Mouse (Mus musculus) mature B cell (primary cell): Measurements from ENCODE around the gene Exosc10.

Source experiments
- in situ Hi-C: fragments of 300-500 bp; cut with MboI; formaldehyde crosslinking; loops from 2 replicates; pipeline ENCODE4 v1.14.3; 2019

The Exosc10 gene

GRCm38 (mm10) chr4:148558297-148559000, at the start of gene Exosc10:
Gene Exosc10, plus strand, starts transcription at chr4:148558429.
- in situ Hi-C loops: no loop called here

- in situ Hi-C loops: no loop called here
These were observed 48.7 kb upstream of the Exosc10 start for GRCm38 (mm10) chr4:148509450-148510084.

DNA sequence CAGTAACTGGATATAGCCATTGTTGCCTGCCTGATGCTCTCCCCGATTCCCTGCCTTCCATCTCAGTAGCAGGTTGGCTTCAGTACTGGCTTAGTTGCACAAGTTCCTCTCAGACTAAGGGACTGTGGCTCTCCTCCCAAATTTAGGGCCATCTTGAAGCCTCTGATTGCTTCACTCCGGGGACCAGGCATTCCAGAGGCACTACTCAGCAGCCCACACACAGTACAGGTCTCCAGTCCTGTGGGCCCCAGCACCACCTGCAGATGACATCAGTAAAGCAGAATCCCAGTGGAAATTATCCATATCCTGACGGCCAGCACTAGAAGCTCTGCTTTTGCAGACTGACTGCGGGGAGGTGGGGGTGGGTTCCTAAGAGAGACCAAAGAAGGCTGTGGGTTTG, 47.5 kb upstream of the Exosc10 start:
- in situ Hi-C loops: no loop called here

DNA sequence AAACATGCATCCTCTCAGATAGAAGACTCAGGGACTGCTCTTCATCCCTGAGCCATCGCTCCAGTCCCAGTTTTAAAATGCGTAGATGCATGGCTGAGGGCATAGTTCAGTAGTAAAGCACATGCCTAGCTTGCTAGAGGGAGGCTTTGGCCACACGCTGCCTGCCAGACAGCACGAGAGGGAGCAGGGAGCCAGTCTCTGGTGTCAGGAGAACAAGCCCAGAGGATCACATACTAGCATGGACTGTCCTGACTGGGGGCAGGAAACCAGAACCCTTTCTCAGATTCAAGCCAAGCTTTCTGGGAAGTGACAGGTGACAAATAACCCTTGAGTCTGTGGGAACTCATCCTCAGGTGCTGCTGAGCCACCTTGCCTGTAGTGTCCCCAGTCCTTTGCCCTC, 46.9 kb upstream of the Exosc10 start:
- in situ Hi-C loops: no loop called here

DNA sequence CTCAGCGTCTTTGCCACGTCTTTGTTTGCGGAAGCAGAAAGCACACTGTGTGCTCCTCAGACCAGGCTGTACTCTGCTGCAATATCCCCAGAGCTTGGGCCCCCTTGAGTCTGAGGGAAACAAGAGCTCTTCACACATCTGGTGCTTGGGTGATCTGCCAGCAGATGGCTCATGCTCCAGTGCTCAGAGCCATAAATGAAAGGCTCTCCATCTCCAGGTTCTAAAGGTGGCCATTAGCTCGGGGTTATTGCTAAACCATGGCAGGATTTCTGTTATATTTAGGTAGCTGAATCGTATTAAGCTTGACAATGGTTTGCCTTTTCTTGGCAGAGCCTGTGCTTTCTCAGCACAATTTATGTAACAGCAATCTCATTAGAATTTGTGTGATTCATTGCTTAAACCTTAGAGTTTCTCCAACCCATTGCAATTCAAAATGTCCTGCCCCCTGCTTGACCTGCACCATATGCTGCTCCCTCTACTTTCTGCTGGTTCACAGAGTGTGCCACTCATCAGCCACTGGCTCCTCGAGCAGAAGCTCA, 45.1 kb upstream of the Exosc10 start:
- in situ Hi-C loops: no loop called here

- in situ Hi-C loops: no loop called here
These were observed 42.9 kb upstream of the Exosc10 start for GRCm38 (mm10) chr4:148515313-148515712.

DNA sequence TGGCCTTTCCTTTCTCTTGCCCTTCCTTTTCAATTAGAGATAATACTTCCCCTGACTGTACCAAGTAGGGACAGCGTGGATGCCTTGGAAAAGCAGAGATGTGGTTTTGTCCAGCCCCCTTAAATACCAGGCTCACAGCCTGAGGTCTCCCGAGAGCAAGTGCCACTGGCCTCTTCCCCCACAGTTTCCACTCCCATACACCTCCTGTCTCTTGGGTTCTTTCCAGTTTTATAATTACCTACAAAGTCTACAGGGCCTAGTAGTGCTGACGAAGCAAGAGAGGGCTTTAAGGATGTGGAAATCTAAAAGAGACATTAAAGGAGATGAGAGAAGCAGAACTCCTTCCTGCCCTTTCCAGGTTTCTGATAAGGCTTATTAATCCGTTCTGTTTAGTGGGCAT, 40.4 kb upstream of the Exosc10 start:
- in situ Hi-C loops: no loop called here

- in situ Hi-C loops: no loop called here
These were observed 39.9 kb upstream of the Exosc10 start for GRCm38 (mm10) chr4:148518235-148518795.

- in situ Hi-C loops: no loop called here
These were observed 34.7 kb upstream of the Exosc10 start for GRCm38 (mm10) chr4:148523538-148523937.

DNA sequence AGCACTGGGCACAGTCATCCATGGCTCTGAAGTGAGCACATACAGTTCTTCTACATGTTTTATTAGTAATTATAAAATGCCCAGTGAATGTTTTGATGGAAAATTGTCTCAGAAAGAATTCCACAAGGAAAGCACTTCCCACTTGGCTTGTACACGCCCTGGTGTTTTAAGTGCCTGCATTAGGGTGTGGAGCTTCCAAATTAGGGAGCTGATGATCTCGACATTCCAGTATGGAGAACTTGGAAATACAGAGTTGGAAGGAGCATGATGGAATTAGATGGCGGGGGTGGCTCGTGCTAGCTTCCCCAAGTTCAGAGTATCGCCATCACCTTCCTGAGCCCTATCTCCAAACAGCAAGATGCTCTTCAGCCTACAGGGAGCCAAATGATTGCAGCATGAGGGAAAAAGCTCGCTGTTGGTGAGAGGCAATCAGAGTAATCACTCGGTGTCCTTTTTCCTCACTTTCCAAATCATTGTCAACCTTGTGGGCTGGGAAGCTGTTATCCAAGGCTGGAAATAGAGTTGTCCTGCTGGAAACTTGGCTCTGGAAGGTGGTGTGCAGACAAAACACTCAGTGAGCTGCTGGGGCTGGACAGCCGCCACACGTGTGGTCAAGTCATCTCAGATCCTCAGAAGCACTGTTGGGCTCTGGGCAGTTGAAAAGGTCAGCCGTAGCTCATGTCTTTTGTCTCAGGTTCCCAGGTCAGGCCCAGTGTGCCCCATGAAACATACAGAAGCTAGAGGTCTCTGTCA, 30.9 kb upstream of the Exosc10 start:
- in situ Hi-C loops: no loop called here

DNA sequence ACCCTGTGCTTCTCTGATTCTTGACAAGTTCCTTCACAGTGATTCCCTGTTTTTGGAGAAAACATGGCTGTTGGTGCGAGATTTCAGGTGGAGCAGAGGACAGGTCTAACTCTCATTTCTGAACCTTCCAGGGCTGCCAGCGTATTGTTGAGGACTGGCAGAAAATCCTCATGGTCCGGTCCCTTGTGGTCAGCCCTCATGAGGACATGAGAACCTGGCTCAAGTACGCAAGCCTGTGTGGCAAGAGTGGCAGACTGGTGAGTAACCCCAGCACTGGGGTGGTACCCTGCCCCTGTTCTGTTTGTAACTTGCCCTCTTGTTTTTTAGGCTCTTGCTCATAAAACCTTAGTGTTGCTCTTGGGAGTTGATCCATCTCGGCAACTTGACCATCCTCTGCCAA, 27.9 kb upstream of the Exosc10 start:
- in situ Hi-C loops: no loop called here

GRCm38 (mm10) chr4:148530778-148531177, 27.5 kb upstream of the Exosc10 start:
- in situ Hi-C loops: no loop called here

- in situ Hi-C loops: no loop called here
These were observed 26.9 kb upstream of the Exosc10 start for GRCm38 (mm10) chr4:148531341-148531740.

DNA sequence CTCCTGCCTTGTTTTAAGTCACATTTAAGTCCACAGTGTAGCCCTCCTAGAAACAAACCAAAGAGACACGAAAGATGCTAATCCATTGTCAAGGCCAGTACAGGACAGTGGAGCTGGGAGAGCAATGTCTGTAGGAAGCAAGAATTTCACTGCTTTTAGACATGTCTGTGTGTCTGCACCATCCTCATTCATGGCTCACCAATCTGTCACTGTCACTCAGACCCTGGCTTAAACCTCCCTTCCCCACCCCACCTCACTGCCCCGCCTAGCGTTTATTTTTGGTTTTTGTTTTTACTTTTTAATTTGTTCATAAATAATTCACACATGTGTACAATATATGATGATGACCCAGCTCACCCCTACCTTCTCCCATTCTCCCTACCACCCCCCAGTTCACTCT, 25.7 kb upstream of the Exosc10 start:
- in situ Hi-C loops: no loop called here

GRCm38 (mm10) chr4:148533613-148534328, 24.5 kb upstream of the Exosc10 start:
- in situ Hi-C loops: no loop called here

- in situ Hi-C loops: no loop called here
These were observed 22.4 kb upstream of the Exosc10 start for GRCm38 (mm10) chr4:148535876-148536275.

DNA sequence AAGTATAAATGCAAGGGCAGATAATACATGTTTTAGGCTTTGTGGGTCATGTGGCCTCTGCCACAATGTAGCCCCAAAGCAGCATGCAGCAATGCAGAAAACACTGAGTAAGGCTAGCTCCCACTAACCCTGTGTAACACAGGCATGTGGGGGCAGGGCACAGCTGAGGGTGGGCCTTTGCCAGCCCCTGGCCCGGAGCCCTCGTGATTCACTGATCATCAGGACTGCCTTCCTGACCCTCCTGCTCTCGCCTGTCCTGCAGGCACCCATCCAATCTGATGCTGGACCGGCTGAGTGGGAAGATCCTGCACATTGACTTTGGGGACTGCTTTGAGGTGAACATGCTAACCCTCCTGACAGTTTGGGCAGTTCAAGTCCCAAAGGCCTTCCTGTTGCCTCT, 9.1 kb upstream of the Exosc10 start:
- in situ Hi-C loops: no loop called here

DNA sequence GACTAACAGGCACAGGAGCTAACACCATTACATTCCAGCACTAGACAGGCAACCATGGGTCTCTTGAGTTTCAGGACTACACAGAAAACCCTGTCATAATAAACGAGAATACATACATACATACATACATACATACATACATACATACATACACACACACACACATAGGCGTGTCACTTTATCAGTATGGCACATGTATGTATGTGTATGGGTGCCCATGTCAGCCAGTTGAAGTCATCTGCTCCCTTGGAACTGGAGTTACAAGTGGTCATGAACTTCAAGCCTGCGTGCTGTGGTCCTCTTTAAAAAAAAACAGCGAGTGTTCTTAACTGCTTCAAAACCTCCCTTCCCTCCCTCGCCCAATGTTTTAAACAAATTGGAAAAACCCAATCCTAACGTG, 463 bp upstream of the Exosc10 start:
- in situ Hi-C loops: no loop called here

- in situ Hi-C loops: no loop called here
These were observed 4.4 kb downstream of the Exosc10 start for GRCm38 (mm10) chr4:148562676-148563075.

- in situ Hi-C loops: no loop called here
These were observed 5.4 kb downstream of the Exosc10 start for GRCm38 (mm10) chr4:148563595-148563994.

- in situ Hi-C loops: no loop called here
These were observed 11.9 kb downstream of the Exosc10 start for GRCm38 (mm10) chr4:148570138-148570537.
